Mouse (Mus musculus): Measurements from ENCODE around the gene Lnx1. TPM values are rescaled to one million over a fixed set of nuclear protein-coding genes. Genes with fewer than 3 reads are reported as not detected.

Gene Lnx1
- 0.30 TPM for polyA plus RNA-seq (2017; shearing (Covaris generic))

GRCm38 (mm10) chr5:74702766-74703165 is at the start of gene Lnx1:
TSS of gene Lnx1 (minus strand) at chr5:74702912.

Other genes with a start within 250 kb of the Lnx1 start
- gene Scfd2, start 171.2 kb downstream of the Lnx1 start, polyA plus RNA-seq (2017; shearing (Covaris generic)) = 25.9 TPM
- gene Fip1l1, start 167.5 kb downstream of the Lnx1 start, polyA plus RNA-seq (2017; shearing (Covaris generic)) = 170 TPM

Measured in inflammation-experienced regulatory T-cells, adult 16 weeks (primary cell).